10 mouse cellular contexts compared by ENCODE assay signal in the genomic region with DNA sequence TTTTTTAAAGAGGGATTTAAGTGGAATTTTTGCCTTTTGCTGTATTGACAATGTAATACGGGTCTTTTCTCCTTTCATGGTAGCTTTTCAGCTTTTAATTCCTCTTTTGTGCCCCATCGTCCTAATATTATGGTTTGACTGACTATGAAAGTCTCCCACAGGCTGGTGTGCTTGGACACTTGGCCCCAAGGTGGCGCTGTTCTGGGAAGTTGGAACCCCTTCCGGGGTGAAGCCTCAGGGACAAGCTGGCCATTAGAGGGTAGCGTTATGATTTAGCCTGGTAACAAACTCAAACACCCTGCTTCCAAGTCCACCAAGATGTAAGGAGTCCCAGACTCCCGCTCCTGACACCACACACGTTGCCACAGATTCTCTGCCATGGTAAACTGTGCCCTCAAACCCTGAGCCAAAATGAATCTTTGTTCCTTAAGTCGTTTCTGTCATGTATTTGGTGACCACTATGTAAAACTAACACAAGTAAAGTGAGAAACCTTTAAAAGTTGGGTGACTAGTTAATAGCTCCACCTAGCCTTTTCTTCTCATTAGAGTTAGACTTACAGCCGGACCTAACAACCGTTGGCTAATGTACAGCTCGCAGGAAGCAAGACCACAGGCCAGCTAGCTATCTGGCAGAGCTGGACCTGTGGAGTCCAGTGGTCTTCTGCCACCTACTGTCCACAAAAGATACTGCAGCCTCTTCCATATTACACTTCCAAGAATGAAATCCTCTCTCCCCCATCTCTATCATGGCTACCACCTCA. TPM values are rescaled to one million over a fixed set of nuclear protein-coding genes. Genes with fewer than 3 reads are reported as not detected.
DNase-seq lines count a peak whose midpoint lies in the region; ATAC-seq and TF ChIP-seq lines count a peak whose summit lies in the region.
"Had no signal": no experiment of that assay in that cellular context is flagged by ENCODE, and none has a peak within 500 bp of the region (broad histone marks: within the 10 kb centered on the region; RNA-seq: fewer than 3 reads in every experiment).

No protein-coding gene starts in this region.

- H3K36me3 ChIP-seq in intestine, embryonic 14.5 days (ENCODE audit: control insufficient read depth, insufficient read depth, low read length): no peaks in the 10 kb centered on the region
- no peaks in the 10 kb centered on the region for H3K36me3 ChIP-seq in intestine, embryonic 15.5 days
- no peaks in the 10 kb centered on the region for H3K36me3 ChIP-seq in E14TG2a.4 (ENCODE audit: insufficient read depth, low read length)
- H3K36me3 ChIP-seq in midbrain, postnatal 0 days (ENCODE audit: insufficient read depth, low read length): no peaks in the 10 kb centered on the region
- H3K36me3 ChIP-seq: heart, embryonic 13.5 days had no signal

- peak; percentile 62 for DNase-seq in intestine, embryonic 14.5 days (ENCODE audit: low spot score)
- DNase-seq in adrenal gland, adult 2 months: peak; percentile 26
- peak; percentile 28 to 48 for DNase-seq in gastrocnemius, postnatal 4 days (ENCODE audit: low spot score in 2 of 2)
- peak; percentile 49 to 62 for DNase-seq in layer of hippocampus, postnatal 10 days (ENCODE audit: low spot score in 2 of 2)
- peak; percentile 73 for DNase-seq in midbrain, postnatal 0 days (ENCODE audit: low spot score)
- DNase-seq in urinary bladder, postnatal 36 days (ENCODE audit: low spot score in 2 of 2): no peak

- no peak overlapping the region for H3K4me3 ChIP-seq in intestine, embryonic 14.5 days (ENCODE audit: low read depth, low read length)
- H3K4me3 ChIP-seq in intestine, embryonic 15.5 days (replicated peaks): no peak overlapping the region
- H3K4me3 ChIP-seq in E14TG2a.4 (replicated peaks; ENCODE audit: low read length): no peak overlapping the region
- no peak overlapping the region for H3K4me3 ChIP-seq in midbrain, postnatal 0 days (ENCODE audit: low read depth, low read length)
- H3K4me3 ChIP-seq: heart, embryonic 13.5 days had no signal

- H3K9ac ChIP-seq in intestine, embryonic 14.5 days (ENCODE audit: low read length): no peak overlapping the region
- H3K9ac ChIP-seq in intestine, embryonic 15.5 days: no peak overlapping the region
- H3K9ac ChIP-seq in midbrain, postnatal 0 days (replicated peaks; ENCODE audit: low read length, poor library complexity, severe bottlenecking): no peak overlapping the region
- H3K9ac ChIP-seq: heart, embryonic 13.5 days had no signal

- WGBS in intestine, embryonic 14.5 days: 48% methylated on average over 11 of the region's 11 CpGs
- WGBS in intestine, embryonic 15.5 days: 50% methylated on average over 11 of the region's 11 CpGs
- WGBS in midbrain, postnatal 0 days: 52% methylated on average over 11 of the region's 11 CpGs

- H3K27ac ChIP-seq in intestine, embryonic 14.5 days (ENCODE audit: low read depth): no peak overlapping the region
- no peak overlapping the region for H3K27ac ChIP-seq in intestine, embryonic 15.5 days
- no peak overlapping the region for H3K27ac ChIP-seq in midbrain, postnatal 0 days (ENCODE audit: low read depth, low read length)
- H3K27ac ChIP-seq: heart, embryonic 13.5 days had no signal

- peak; percentile 65 for TF ChIP-seq CTCF in E14TG2a.4 (conservative IDR thresholded peaks at IDR 0.05; ENCODE audit: low read length)
- TF ChIP-seq CTCF in midbrain, postnatal 0 days (IDR thresholded peaks at IDR 0.05): peak; percentile 86

- no peaks in the 10 kb centered on the region for H3K4me1 ChIP-seq in intestine, embryonic 14.5 days (replicated peaks; ENCODE audit: control insufficient read depth, insufficient read depth, low read length)
- no peaks in the 10 kb centered on the region for H3K4me1 ChIP-seq in intestine, embryonic 15.5 days (replicated peaks)
- peaks cover 2% of the 10 kb centered on the region; the same call in 1 of the 2 replicates for H3K4me1 ChIP-seq in E14TG2a.4 (replicated peaks; ENCODE audit: low read depth, low read length)
- no peaks in the 10 kb centered on the region for H3K4me1 ChIP-seq in midbrain, postnatal 0 days (ENCODE audit: insufficient read depth, low read length)

- no peaks in the 10 kb centered on the region for H3K27me3 ChIP-seq in intestine, embryonic 14.5 days (replicated peaks; ENCODE audit: control insufficient read depth, insufficient read depth, low read length)
- H3K27me3 ChIP-seq in intestine, embryonic 15.5 days (replicated peaks): no peaks in the 10 kb centered on the region
- peaks cover 14% of the 10 kb centered on the region; the same call in 1 of the 2 replicates for H3K27me3 ChIP-seq in E14TG2a.4 (ENCODE audit: insufficient read depth, low read length)
- no peaks in the 10 kb centered on the region for H3K27me3 ChIP-seq in midbrain, postnatal 0 days (ENCODE audit: insufficient read depth, low read length)

- peak; percentile 47; the same call in 1 of the 2 replicates for ATAC-seq in intestine, embryonic 14.5 days (replicated peaks; ENCODE audit: low FRiP score, low TSS enrichment, low read depth)
- no peak; the same call in 1 of the 2 replicates for ATAC-seq in intestine, embryonic 15.5 days
- ATAC-seq in midbrain, postnatal 0 days (ENCODE audit: low FRiP score): no peak

- no peak overlapping the region for H3K4me2 ChIP-seq in intestine, embryonic 14.5 days (ENCODE audit: low read length)
- H3K4me2 ChIP-seq in intestine, embryonic 15.5 days (replicated peaks): no peak overlapping the region
- no peak overlapping the region for H3K4me2 ChIP-seq in midbrain, postnatal 0 days (ENCODE audit: low read depth, low read length, poor library complexity, severe bottlenecking)
- H3K4me2 ChIP-seq: heart, embryonic 13.5 days had no signal

- no peaks in the 10 kb centered on the region for H3K9me3 ChIP-seq in intestine, embryonic 14.5 days (ENCODE audit: control insufficient read depth, low read length)
- H3K9me3 ChIP-seq in intestine, embryonic 15.5 days: no peaks in the 10 kb centered on the region
- H3K9me3 ChIP-seq in E14TG2a.4 (ENCODE audit: low read length): peaks cover 15% of the 10 kb centered on the region; the same call in 1 of the 2 replicates
- no peaks in the 10 kb centered on the region for H3K9me3 ChIP-seq in midbrain, postnatal 0 days (ENCODE audit: low read length)
- H3K9me3 ChIP-seq: heart, embryonic 13.5 days had no signal

RNA-seq across cellular contexts. Expression of gene Dmrt1, which starts 54.4 kb away (rescaled TPM):
- not detected in 2 replicates for polyA plus RNA-seq in intestine, embryonic 14.5 days (2014; fragmentation: Nextera tagmentation; extraction: Ambion mirVana)
- not detected in 2 replicates for polyA plus RNA-seq in intestine, embryonic 15.5 days (2015; fragmentation: Nextera tagmentation; extraction: Ambion mirVana)
- not detected for total RNA-seq in adrenal gland, adult 2 months (2021)
- not detected in 2 replicates for polyA plus RNA-seq in adrenal gland, adult 2 months (2012; rRNA removed)
- not detected for total RNA-seq in gastrocnemius, postnatal 4 days (2021)
- not detected for total RNA-seq in layer of hippocampus, postnatal 10 days (2021)
- total RNA-seq in midbrain, postnatal 0 days (2014; rRNA removed): not detected in 2 replicates
- polyA plus RNA-seq in midbrain, postnatal 0 days (2015; fragmentation: Nextera tagmentation; extraction: Ambion mirVana): not detected in 2 replicates
- polyA plus RNA-seq: spleen, adult 2 months had no signal

Comparison
In these comparisons a context has a peak if more than half of its experiments do, and no peak if none do; other contexts are left out.
1. DNase-seq: peak in intestine, embryonic 14.5 days (single experiment), adrenal gland, adult 2 months (single experiment), gastrocnemius, postnatal 4 days (2 of 2), layer of hippocampus, postnatal 10 days (2 of 2) and midbrain, postnatal 0 days (single experiment); none in urinary bladder, postnatal 36 days (0 of 2).